Mouse (Mus musculus) 3T3-L1 (cell line): ENCODE measurements at regions not wholly inside any gene's neighbourhood (a gene's known extent, or its start where the extent isn't known, plus 50 kb on each side); places are given as distances from the start of the nearest gene placed in this dataset.

Experiments used
- DNase-seq: peaks from one replicate; pipeline ENCODE4 v3.0.0-alpha.2; 2015; ENCODE audit warnings: low read depth, low spot score

DNA sequence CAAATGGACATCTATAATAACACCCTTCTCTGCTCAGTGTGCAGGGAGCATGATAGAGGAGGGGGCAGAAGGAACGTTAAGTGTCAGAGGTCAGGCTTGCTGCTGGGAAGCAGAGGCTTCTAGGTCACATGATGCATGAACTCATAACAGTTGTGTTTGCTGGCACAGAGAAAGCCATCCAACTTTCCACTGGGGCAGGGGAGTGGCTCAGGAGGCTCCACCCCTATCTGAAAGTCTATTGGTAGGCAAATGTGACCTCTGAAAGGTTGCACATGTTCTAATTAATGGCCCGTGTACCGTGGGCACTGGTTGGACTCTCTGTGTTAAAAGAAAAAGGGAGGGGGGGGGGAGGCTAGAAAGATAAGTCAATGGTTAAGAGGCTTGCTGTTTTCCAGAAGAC lies 224.6 kb downstream of the Slc16a7 start:
- DNase-seq: no peak

DNA sequence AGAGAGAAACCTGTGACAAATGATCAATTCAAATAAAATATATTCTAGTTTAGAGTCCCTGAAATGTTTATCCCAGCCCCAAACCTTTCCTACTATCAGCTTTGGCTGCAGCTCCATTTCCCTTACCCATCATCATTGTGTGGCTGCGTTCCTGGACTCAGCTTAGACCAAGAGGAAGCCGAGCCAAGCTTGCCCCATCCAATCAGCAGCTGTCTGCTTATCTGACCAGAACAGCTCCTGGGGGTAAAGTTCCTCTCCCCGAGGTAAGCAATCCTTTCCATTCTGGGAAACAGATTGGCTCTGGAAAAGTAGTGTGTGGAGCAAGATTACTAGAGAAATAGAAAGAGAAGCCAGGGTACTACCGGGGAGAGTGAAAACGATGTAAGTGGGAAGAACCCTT lies 228.2 kb downstream of the Slc16a7 start:
- DNase-seq: no peak

DNA sequence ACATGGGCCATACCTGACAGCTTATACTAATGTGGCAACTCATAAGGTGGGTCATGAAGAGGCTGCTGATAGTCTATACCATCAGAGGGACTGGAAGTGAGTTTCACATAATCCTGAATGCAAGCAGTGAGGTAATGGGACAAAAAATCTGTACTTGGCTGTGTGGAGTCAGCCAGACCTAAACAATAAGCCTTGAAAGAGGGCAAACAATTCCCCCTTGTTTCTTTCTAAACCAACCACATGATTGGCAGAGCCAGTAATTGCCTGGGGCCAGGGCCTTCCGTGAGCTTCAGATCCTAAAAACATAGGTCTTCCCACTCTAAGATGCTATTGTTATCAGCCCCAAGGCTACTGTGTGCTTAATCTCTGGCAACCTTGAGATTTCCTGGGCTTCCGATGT lies 240.5 kb downstream of the Slc16a7 start:
- no peak for DNase-seq

DNA sequence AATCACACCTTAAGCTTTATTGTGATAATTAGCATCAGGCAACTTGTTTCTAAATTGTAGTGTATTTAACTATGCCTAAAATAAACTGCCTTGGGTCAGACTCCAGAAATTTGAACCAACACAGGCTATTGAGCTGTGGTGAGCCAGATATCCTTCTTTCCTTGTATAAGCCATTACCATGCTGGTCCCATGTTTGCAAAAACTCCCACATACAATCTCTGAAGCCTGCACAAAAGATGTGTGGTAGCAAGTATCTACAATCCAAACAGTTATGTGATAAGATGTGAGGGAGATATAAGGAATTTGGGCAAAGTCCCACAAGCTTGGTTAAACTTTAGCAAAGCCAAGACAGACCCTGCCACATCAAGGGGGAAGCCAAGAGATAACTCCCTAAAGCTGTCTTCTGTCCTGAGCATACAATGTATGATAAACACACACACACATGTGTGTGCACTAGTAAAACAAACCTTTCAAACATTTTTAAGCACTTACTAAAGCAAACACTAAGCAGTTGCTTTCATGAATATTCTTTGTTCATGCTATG lies 242.0 kb downstream of the Slc16a7 start:
- DNase-seq: no peak

DNA sequence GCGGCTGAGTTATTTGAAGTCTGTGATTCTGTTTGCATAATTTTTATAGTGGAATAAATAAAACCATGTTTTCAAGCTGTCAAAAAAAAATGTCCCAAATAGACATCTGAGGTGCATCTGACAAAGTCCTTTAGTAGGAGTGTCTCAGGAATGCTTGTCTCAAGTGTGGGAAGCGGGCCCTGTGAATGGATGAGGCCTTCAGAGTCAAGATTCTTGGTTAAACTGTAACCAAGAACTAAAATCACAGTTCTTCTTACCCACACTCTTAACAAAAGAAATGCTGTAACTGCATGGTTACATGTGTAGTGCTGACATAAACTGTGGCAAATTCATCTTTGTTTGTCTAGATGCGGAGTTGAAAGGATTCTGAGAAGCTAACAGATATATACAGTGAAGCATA lies 242.9 kb downstream of the Slc16a7 start:
- no peak for DNase-seq

DNA sequence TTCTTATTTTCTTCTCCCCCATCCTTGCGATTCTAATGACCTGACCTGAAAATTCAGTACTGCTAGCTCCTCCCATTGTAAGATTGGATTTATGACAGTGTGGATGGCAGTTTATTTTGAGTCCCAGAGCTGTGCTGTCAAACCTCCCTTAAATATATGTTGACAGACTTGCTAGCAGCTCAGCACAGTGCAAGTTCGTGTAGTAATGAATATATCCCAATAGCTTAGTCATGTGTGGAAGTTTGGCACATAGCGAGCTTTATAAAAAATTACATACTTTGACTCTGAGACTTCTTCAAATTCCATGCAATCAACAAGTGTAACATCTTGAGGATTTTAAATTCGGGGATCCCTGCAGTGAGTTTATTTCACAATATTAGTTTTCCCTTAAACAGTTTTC lies 243.5 kb downstream of the Slc16a7 start:
- DNase-seq: no peak

DNA sequence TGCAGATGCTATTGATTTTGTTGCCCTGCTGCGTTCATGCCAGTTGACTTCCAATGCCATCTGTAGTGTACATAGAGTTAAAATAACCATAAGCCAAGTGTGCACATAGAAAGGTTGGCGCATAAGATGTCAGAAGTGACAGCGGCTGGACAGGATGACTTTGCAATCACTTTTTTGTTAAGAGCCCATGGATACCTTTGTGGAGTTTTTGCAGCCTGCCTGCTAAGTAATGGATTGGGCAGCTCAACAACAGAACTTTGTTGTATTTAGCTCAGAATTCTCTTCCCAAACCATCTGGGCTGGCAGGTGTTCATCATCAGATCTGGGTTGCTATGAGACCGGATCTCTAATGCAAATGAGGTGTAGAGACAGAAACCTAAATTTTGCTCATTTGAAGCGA lies 267.5 kb downstream of the Slc16a7 start:
- DNase-seq: no peak

DNA sequence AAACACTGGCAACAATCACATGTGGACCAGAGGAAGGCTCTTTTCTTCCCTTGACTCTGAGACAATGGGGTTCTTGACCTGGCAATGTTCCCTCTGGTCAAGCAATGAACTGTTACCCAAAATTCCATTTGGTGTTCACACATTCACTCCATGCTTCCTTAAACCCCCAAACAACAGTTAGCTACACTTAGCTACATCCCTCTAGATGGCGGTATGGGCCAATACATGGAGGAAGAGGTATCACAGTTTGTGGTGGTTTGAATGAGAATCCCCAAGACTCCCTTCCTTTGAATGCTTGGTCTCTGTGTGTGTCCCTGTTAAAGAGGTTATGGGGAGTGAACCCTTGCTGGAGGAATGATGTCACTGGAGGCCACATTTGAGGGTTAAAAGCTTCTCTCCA lies 274.9 kb downstream of the Slc16a7 start:
- DNase-seq: no peak

DNA sequence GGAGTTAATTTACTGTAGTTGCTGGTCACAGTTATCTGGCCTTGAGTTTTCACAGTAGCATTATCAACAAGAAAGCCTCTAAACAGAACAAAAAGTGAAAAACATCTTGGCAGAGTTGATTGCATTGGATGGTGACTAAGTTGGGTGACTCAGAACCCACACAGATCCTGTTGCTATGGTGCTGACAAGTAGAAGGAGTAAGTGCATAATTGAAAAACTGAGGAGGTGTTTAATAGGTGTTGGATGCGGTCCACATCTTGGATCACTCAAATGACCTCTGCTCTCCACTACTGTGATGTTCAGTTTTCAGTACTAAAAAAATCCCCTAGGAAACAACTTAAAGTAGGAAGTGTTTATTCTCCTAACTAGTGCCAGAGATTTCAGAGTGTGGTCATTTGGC lies 280.3 kb downstream of the Slc16a7 start:
- DNase-seq: peak; percentile 22

DNA sequence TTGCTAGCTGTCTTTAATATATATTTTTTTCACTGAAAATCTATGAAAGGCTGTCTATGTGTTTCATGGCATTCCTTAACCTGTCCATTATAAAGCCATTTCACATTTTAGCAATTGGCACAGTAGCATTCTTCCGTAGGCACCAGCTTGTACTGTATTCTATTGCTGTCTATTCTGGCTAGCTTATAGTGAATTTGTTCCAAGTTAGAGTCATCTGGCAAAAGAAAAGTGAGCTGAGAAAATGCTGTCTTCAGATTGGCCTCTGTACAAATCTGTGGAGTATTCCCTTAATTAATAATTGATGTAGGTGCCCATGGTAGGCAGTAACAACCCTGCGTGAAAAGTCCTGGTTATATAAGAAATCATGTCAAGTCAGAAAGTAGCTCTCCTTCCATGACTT lies 304.3 kb downstream of the Slc16a7 start:
- no peak for DNase-seq

DNA sequence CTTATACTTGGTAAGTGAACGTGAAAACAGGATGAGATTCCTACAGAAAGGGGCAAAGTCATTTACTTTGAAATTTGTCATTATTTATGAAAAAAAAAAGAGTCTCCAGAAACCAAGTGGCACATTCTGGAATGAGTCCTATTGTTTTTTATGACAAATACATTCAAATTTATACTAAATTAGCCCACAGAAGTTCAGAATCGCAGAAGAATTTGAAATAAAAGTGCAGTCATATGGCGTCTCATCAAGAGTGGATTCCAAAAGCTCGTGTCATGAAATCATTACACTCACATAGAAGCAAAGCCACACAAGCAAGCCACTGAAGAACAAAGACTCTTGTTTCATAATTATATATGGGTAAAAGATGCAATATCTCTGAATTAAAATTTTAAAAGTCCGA lies 316.9 kb downstream of the Slc16a7 start:
- no peak for DNase-seq

DNA sequence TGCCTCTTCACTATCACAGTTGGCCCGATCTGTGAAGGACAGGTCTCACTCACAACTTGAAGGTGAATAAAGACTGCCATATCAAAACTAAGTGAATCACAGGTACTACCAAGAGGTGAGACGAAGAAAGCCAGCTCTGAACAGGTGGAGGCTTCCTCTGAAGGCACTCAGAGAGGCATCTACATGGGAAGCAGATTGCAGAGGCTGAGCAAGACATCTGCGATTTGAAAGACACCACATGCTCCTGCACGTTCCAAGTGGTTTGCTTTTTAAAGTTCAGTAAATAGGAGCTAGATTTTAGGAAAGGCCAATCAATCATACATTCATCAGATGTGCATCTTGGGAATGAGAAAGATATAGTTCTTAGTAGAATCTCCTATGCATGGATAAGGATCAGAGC lies 319.0 kb downstream of the Slc16a7 start:
- no peak for DNase-seq

DNA sequence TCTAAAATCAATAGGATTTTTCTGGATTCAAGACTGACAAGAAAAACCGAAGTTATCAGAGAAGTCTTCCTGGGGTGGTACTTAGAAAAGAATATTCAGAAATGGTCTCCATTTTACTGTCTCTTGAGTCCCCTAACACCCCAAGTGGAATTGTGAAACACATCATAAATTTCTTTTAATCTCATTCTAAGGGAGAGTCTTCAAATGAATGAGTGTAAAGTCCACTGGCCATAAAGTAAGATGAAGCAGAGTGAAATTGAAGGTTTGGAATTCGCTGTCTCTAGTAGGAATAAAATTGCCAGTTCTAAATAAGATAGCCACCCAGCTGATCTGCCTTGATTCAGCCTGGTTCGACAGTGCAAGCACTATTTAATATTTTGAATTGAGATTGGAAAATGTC lies 350.0 kb downstream of the Slc16a7 start:
- DNase-seq: no peak

DNA sequence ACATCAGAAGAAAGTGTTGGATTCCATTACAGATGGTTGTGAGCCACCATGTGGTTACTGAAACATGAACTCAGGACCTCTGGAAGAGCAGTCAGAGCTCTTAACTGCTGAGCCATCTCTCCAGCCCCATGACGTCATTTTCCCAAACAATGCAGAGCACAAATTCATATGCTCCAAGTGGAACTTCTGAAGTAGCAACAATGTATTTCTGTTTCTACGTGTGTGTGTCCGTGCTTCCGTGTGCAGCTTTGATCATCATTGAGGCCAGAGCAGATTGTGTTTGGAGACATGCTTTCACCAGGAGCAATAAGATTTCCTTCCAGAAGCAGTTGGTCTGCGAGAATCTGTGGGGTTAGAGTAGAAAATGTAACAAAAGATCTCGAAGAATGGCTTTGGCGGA lies 353.6 kb downstream of the Slc16a7 start:
- no peak for DNase-seq

DNA sequence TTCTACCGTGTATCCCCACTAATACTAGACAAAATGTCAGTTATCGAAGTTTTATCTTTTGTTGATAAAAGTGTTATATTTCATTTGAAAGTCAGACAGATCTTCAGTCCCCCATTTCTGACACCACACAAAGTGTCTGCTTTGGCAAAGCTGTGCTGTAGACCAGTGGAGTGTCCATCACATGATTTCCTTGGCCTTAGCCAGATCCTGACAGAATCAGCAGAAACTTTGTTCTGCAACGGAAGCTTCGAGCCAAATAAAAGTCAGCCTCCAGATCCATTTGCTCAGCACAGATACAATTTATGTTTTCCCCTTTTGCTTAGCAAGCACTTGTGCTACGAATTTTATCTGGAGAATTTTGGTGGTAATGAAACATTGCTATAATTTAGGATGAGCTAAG lies 360.9 kb downstream of the Slc16a7 start:
- no peak for DNase-seq

DNA sequence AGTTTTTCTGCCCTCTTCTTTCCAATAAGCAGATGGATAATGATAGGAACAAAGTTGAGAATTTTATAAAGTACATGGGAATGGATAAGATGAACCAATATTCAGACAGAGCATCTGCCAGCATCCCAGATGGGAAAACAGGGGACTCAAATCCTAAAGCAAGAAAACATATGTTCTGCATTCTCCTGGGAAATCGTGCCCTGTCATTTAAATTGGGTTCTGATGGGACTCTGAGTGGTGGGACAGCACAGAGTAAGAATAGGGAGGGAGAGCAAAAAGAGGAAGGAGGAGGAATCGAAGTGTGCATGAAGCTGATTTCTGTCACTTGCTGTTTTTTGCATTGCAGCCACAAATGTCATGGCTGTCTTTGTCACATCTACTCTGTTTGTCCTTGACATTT lies 362.4 kb downstream of the Slc16a7 start:
- no peak for DNase-seq
